Mouse (Mus musculus): ENCODE data around the gene Usp53.
"Not testable (repeated sequence)": the region's sequence is repeated elsewhere in the genome, so short reads cannot be mapped to it uniquely, and the experiment has no call there.

Gene Usp53

DNA sequence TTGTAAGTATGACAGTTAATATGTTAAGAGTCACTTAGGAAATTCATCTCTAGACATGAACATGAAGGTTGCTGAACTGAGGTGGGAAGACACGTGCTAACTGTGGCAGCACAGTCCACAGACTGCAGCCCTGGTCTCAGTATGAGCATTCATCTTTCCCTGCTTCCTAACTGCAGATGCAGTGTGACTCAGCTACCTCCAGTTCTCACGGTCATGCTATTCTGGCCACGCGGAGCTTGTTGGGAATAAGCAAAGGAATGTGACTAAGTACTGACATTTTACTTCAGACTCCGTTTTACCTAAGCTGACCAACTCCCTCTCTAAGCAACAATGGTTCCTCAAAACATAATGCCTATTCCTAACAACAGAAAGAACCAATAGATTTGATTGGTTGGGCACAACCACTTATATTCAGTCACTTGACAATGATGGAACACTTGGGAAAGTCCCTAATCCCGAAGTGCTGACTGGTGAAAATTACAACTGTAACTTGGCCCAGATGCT lies 40.9 kb downstream of the Usp53 start:
- no peak for DNase-seq (ENCODE audit: low spot score in 2 of 2)

DNA sequence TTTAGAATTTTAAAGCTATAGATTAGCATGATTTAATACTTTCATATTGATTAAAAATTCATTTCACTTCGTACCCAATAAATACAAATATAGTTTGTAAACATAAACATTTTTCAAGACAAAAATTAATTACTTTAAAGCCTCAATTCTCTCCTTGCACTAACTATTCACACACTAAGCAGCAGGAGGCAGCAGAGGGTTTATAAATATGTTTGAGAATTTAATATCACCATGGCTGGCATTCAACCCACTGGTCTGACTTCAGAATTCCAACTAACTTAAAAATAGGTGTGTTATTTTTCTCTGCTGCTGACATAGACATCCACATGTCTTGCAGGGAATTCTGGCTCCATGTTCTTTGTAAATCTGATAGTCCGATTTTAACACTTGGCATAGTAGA lies 45.1 kb downstream of the Usp53 start:
- no peak for DNase-seq (ENCODE audit: low spot score in 2 of 2)

DNA sequence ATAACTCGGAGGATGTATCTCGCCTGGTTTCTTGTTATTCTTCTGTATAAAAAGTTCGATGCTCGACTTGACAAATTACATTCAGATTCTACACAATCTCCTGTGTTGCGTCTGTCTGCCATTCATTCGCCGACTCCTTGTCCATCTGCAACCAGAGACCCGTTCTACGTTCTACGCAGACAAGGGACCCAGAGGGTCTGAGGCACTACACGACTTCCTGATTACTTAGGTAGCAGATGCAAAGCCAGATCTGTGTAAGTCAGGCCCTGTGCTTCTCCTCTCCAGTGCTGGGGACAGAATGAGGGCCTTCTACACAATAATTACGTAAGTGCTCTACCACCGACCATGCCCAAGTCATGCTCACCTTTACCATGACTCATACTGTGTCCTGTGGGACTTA lies 47.1 kb downstream of the Usp53 start:
- not testable (repeated sequence) for DNase-seq (ENCODE audit: low spot score in 2 of 2)

DNA sequence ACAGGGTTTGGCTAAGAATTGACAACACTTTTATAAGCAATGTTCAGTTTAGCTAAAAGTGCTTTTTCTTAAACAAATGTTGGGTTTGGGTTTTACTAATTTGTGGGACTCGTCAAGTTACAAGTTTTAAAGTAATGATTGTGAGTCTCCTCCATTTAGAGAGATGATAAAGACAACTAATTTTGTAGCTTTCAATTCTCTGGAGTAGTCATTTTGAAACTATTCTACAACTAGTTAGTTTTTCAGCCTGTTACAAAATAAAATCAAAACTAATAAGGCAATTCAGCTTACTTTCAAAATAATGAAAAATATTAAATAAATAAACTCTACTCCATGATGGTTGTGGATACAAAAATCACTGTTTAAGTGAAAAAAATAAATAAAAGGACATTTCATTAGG lies 51.8 kb downstream of the Usp53 start:
- DNase-seq (ENCODE audit: low spot score in 2 of 2): no peak

DNA sequence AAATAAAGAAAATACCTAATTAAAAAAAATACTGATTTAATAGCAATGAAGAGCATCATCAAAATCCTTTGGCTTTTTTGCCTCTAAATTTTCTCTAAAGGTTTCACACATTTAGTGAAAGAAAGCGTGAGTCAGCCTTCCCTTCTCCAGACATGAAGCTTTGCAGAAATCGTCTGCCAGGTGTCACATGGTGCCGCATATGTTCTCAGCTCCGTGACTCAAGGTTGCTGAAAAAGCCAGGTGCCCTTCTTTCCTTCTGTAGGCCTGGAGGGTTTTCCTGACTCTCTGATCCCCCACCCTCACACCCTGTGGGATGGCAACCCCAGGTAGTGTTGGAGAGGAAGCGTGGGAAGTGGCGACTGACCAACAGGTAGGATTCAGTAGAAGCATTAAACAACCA lies 54.6 kb downstream of the Usp53 start:
- no peak for DNase-seq (ENCODE audit: low spot score in 2 of 2)

DNA sequence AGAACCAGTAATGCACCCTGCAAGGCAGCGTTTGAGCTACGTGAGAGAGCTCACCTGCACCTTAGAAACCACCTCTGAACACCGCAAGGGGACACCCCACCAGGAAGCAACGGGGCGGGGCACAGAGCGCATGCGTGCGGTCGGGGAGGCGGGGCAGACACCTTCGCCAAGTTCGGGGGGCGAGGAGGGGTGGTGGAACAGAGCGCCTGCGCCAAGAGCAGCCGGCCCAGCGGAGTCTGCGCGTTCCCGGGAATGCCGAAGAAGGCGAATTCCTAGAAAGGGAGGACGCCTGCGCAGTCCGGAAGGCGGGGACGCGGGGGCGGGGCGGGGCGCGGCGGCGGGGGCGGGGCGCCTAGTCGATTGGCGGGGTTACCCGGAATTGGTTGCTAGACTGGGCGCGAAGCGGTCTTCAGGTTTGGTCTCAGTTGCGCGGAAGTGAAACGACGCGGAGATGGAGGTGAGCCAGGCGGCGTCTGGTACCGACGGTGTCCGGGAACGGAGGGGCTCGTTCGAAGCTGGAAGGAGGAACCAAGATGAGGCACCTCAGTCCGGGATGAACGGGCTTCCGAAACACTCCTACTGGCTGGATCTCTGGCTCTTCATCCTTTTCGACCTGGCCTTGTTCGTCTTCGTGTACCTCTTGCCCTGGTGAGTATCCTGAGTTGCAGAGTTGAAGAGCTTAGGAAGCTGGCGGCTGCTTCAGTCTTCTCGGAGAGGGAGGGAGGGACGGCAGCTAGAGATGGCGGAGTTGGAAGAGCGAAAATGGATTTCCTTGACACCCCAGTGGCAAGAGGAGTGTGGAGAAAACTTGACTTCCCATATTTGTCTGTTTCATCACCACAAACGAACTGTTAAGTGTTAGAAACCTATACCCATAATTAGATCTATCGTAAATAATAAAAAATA lies 60.0 kb downstream of the Usp53 start, which contains the start of gene 1810037I17Rik:
Gene 1810037I17Rik (plus strand): TSS at position 195 of the 906 bp plus-strand sequence.
- peak; percentile 82 to 86 for DNase-seq (ENCODE audit: low spot score in 2 of 2)

DNA sequence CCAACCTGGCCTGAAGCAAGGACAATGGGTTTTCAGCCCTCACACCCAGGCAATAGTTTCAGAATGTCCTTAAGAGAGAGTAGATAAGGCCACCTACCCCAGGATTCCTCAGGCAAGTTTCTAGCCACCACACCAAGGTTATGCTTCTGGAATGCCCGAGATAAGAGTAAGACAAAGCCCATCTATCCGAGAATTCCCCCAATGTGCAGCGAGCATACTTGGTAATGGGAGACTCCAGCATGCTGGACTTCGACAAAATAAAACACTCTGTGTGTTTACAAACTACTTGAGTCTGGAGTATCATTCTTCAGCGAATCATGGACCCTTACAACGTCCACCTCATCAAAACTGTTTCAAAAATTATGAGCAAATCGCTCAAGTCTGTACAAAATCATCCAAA lies 61.2 kb downstream of the Usp53 start:
- DNase-seq (ENCODE audit: low spot score in 2 of 2): no peak

DNA sequence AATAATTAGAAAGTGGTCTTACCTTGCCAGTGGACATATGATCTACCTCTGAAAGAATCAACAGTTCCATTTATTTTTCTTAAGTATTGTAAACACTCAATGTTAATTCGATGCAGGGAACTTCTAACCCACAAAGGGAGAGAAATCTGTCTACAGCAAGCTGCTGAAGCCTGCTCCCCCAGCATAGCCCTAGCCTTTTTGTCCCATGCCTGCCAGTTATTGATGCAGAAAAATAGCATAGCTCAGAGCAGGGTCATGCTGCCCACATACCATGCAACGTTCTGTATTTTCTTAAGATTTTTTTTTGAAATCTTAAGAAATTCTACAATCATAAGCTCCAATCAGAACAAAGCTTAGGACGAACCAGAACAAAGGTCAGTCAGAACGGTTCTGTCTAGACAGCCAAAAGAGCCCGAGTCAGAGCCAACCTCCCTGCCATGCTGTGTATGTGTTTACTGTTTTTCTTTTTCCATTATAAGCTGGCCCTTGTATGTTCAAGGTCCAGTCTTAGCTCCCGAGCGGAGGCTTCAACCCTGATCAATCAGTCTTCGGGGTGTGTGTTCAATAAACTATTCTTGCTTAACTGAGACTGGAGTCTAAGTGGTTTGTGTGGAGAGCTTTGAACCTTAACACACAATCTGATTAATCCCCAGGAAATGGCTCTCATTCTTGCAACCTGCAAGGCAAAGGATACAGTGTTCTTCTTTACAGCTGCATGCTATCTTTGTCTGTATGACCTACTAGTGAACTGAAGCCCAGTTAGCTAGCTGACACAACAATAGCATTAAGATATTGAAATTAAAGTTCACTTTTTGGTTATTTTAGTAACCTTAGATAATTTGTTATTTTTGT lies 62.4 kb downstream of the Usp53 start:
- no peak for DNase-seq (ENCODE audit: low spot score in 2 of 2)

DNA sequence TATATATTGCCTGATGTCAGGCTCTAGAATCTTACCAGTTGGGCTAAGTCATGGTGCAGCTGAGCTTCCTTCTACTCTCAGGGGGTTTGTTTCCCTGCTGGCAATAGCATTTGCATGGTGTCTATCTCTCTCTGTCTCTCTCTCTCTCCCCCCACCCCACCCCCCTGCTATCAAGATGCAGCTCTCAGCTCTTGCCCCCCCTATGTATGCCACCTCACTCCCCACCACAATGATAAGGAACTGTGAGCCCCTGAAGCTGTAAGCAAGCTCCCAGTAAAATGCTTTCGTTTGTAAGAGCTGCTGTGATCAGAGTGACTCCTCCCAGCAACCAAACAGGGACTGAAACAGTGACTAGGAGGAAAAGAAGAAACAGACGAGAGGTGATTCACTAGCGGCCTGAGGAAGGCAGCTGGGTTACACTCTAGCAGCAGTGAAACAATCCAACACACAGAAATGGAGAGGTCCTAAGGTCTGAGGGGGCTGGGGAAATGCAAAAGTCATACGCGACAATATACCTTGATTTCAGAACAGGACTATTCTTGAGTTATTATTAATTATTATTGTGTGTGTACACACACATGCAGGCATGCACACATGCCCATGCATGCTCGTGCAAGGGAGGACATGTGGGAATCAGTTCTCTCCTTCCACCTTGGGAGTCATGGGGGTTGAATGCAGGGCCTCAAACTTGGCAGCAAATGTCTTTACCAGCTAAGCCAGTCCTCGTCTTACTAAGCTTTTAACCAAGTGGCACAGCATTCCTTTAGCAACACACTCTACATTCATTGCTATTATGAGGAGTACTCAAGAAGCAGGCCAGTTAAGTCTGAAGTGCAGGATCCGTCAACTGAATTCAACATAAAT lies 63.5 kb downstream of the Usp53 start:
- no peak for DNase-seq (ENCODE audit: low spot score in 2 of 2)

DNA sequence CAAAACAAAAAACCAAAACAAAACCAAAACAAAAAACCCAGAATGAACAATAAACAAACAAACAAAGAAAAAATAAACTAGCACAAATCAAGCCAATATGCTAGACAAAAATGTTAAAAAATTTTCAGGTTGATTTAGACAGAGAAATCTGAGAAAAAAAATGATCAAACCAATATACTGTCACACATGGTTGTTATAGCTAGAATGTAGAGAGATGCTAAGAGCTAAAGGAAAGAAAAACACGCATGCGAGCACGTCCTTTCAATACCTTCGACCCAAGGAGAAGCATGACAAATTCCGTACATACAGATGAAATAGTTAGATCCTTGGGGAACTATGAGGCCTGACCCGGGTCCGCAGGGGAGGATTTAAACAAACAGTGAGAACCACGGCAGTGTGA lies 65.0 kb downstream of the Usp53 start, which contains the start of gene Gm10959:
Gene Gm10959 (minus strand): TSS at position 101 of the 400 bp plus-strand sequence.
- no peak for DNase-seq (ENCODE audit: low spot score in 2 of 2)

DNA sequence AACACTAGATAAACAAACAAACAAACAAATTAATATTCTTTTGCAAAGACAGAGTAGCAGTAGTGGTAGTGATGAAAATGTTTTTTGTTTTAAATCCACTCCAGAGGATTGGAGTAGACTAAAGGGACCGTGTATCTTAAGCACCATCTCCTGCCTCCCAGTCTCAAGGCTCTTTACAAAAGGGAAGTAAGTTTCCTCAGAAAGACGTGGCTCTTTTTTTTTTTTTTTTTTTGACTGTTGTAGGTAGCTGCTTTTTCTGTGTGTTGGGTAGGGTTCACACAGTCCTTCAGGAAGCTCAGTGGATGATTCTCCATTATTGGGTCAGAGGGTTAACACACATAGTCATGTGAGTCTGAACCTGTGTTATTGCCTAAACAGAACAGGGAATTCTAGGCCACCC lies 65.6 kb downstream of the Usp53 start:
- DNase-seq (ENCODE audit: low spot score in 2 of 2): no peak

DNA sequence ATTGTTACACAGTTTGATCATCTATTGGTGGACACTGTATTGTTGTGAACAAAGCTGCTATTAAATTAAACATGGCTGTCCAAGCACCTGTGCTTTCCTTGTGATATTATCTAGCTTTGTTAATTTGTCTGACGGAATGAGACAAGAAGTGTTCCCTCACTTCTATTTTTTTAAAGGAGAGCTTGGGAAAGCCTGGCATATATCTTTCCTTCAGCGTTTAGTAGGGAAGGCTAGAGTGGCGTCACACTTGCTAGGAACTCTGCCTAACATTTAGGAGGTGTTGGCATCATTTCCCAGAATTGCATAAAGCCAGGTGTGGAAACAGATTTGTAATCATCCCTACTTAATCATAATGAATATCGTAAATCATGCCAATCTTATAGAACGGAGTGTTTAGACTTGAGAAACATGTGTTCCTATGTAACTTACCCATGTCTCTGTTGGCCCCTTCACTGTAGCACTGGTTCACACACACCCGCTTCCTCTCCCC lies 68.1 kb downstream of the Usp53 start:
- DNase-seq (ENCODE audit: low spot score in 2 of 2): no peak

DNA sequence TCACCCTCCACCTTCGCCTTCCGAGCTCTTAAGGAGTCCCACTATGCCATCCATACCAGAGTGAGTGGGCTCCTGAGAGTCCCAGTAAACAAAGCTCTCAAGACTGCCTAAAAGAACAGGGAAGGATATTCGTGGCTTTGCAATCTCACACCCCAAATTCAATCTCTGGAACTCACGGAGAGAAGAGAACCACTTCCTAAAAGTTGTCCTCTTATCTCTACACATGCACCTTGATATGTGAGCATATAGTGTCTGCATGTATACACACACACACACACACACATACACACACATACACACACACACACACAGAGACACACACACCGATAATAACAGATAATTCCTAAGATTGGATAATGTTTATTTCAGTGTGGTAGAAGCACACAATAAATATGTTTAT lies 68.8 kb downstream of the Usp53 start:
- DNase-seq (ENCODE audit: low spot score in 2 of 2): no peak

DNA sequence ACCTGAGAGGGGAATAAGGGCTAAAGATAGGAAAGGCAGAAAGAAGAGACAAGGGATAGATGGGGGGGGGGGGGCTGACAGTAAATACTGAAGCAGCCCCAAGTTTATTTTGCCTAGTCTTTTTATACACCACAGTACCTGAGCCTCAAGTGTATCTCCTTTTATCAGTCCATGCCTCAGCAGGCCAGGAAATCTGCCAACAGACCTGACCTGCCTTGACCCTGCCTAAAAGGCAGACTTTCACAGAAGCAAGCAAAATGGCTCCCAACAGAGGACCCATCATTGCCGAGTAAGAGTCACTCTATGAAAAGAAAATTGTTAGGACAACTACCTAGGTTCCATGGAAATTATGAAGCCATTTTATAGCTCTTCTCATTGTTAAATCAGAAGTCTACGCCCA lies 76.5 kb downstream of the Usp53 start:
- DNase-seq (ENCODE audit: low spot score in 2 of 2): no peak

DNA sequence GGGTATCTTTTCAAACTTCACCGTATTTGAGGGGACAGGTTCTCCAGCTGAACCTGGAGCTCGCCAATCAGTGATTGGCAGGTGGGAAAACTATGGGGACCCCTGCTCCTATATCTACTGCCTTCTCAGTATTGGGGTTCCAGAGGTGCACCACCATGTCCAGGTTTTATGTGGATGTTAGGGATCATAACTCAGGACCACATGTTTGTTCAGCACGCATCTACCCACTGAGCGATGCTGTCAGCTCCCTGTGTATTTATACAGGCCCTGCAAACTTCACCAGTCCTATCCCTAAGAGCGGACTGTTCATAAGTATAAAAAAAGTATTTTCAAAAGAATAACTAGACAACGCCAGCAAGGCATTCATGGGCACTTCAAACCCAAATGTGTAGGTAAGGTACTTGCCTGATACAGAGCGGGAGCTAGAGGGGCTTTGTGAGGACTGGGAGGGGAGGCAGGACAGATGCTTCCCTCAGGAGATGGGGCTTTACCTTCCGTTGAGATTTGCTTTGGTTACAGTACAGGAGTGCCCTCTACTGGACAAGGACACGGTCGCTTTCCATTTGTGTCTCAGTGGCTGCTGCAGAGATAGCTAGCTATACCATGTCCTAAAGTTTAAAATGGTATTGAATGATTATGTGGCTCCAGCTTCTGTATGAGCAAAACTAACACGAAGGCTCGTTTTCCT lies 80.4 kb downstream of the Usp53 start:
- DNase-seq (ENCODE audit: low spot score in 2 of 2): no peak

DNA sequence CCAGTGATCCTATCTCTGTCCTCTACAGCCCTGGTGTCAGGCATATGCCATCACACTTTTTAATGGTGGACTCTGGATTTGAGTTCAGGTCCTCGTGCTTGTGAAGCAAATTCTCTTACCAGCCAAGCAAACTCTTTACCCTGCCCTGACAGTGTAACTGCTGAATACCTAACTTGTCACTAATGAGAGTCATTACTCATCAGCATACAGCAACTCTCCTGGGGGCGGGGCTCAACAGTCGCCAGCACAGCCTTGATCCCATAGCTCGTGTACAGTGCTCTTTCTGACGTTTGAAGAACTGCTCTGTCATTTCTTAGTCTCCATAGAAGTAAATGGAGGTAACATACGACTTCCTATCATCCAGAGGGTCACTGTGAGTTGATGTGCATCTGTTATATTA lies 86.1 kb downstream of the Usp53 start:
- DNase-seq (ENCODE audit: low spot score in 2 of 2): no peak

DNA sequence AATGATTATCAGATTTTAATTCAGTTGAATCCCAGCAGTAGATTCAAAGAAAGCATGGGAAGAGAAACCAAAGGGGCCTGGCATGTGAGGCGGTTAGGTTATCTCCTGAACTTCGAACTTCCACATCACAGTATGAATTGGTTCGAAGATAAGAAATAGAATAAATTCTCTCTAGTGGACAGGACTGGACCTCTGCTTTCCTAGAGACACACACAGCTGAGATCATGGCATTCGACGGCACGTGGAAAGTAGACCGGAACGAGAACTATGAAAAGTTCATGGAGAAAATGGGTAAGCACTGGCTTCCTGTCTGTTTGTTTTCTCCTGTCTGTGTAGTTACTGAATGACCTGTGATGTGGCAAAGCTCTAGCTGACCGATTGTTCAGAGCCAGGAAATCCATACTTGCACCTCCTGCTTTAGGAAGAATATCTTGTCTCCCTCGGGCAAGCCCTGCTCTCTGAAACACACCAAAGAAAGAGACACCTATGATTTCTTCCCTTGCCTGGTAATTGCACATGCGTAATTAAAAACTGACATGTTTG lies 89.0 kb downstream of the Usp53 start:
- no peak for DNase-seq (ENCODE audit: low spot score in 2 of 2)

DNA sequence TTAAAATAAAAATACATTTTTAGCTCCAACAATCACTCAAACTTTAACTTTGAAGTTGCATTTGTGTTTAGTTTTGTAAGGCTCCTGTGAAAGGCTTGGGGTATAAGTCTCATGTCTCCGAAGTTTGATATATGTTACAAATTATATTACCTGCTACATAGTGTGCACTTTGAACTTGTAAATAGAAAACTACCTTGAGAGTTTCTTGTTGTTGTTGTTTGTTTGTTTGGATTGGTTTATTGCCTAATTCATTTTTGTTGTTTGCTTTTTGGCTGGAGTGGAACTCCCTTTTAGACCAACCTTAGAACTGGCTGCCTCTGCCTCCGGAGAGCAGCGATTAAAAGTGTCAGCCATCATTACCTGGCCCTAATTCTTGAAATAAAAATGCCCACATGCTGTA lies 89.5 kb downstream of the Usp53 start, which contains the start of gene Fabp2:
Gene Fabp2 (plus strand): TSS at position 301 of the 400 bp plus-strand sequence.
- no peak for DNase-seq (ENCODE audit: low spot score in 2 of 2)

DNA sequence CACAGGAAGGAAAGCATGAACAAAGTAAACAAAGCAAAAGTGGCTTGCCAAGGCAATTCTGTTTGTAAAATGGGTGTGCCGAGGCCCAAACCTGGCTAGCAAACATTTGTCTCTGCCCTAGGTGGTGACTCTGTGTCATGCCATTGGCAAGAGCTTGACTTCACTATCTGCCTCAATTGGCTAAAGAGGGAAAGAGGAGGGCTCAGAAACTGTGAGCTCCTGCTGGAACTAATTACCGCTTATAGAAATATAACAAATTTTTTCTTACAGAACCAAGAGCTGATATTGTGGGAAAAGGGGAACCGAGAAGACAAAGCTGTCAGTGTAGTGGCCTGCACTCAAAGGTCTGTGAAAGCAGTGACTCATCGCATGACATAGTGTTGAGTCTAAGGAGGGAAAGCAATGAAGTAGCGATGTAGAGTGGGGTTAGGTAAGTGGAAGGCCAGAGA lies 95.9 kb downstream of the Usp53 start:
- no peak for DNase-seq (ENCODE audit: low spot score in 2 of 2)
